Mouse (Mus musculus) bone marrow, adult 2 months (tissue): ENCODE results near the gene Olfr483. TPM values are rescaled to one million over a fixed set of nuclear protein-coding genes. Genes with fewer than 3 reads are reported as not detected.

Source experiments
- H3K27ac ChIP-seq: fragments of 200-500 bp; 2 replicates; pipeline ENCODE4 v1.5.1; 2012; ENCODE audit warnings: low read depth, mild to moderate bottlenecking, control low read depth, inconsistent platforms, low read length; ENCODE audit not compliant: control insufficient read depth, poor library complexity, insufficient read depth
- H3K4me1 ChIP-seq: fragments of 200-500 bp; 2 replicates; pipeline ENCODE4 v1.6.1; 2011; ENCODE audit warnings: low read length; ENCODE audit not compliant: control insufficient read depth, insufficient read depth
- H3K4me3 ChIP-seq: fragments of 200-500 bp; replicated peaks from 2 replicates; pipeline ENCODE3; 2011; ENCODE audit warnings: mild to moderate bottlenecking, low read depth, low read length, control low read depth; ENCODE audit not compliant: control insufficient read depth
- CTCF ChIP-seq: fragments of 200-500 bp; IDR thresholded peaks from 2 replicates; pipeline ENCODE4 v1.5.1; 2011; ENCODE audit warnings: low read length, control low read depth; ENCODE audit not compliant: control insufficient read depth, insufficient read depth
- POLR2A ChIP-seq: fragments of 200-500 bp; IDR thresholded peaks from 2 replicates; pipeline ENCODE4 v1.6.1; 2011; ENCODE audit warnings: low read depth, mild to moderate bottlenecking, control low read depth, low read length, borderline replicate concordance; ENCODE audit not compliant: control insufficient read depth
- WGBS: fragments of 180-500 bp; shearing (Covaris S2); methylation state at CpG from one replicate; pipeline ENCODE4 v1.1.7; 2018; 5-methylcytosine and 5-hydroxymethylcytosine counted together
- polyA plus RNA-seq: library from polyadenylated mRNA; stranded (reverse); fragments of >200 nt; gene quantifications from 2 replicates; pipeline ENCODE4 v1.2.4, GENCODE M21; 2011; ENCODE audit warnings: low replicate concordance; ENCODE audit not compliant: missing spikeins, insufficient read depth, insufficient read length

Gene Olfr483
- polyA plus RNA-seq, result not detected in 2 replicates

DNA sequence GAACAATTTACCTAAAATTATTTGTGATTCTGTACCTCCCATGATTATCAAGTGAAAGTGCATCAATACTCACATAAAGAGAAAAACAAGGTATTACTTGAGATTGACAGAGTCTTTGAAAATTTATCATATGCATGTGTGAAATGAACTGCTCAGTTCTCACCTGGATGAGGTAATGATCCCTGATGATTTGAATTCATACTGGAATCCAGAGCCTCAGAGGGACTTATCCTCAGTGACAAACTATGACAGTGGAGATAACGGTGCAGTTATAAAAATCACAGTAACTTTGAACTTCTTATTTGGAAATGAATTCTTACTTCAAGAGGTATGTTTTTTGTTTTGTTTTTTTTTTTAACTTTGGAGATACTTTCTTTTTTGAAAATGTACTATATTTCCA, at the start of gene Olfr483:
TSS of gene Olfr483 (plus strand) at position 301 of the 400 bp plus-strand sequence.
- TF ChIP-seq POLR2A (no peak), CTCF (no peak)
- Histone ChIP-seq H3K4me1 (no peaks in the 10 kb centered on the region), H3K4me3 (no peak within 1 kb of the TSS), H3K27ac (no peak within 1 kb of the TSS)
- WGBS, result 84% methylated on average over 1 of the region's 1 CpGs

DNA sequence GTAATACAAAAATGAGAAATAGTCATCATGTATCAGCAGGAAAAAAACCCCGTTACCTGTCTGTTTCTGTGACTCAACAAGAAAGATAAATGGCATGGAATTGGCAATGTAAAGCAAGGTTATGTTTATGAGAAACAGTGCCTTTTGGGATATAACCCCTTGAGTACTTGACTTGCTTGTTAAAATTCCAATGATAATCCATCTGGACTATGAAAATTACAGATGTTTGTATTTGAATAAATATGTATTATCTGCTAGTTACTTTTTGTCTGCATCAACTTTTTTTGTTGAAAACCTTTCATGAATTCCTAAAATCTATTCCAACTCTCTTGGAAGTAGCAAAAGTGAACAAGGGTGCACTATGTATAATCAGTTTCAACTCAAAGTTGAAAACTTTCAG, 33.4 kb upstream of the Olfr483 start, which contains the start of gene Olfr480:
TSS of gene Olfr480 (minus strand) at position 101 of the 400 bp plus-strand sequence.
- Histone ChIP-seq H3K27ac (no peak within 1 kb of the TSS), H3K4me3 (no peak within 1 kb of the TSS), H3K4me1 (no peaks in the 10 kb centered on the region)
- TF ChIP-seq POLR2A (no peak), CTCF (no peak)
- 73% methylated on average over 1 of the region's 1 CpGs for WGBS

DNA sequence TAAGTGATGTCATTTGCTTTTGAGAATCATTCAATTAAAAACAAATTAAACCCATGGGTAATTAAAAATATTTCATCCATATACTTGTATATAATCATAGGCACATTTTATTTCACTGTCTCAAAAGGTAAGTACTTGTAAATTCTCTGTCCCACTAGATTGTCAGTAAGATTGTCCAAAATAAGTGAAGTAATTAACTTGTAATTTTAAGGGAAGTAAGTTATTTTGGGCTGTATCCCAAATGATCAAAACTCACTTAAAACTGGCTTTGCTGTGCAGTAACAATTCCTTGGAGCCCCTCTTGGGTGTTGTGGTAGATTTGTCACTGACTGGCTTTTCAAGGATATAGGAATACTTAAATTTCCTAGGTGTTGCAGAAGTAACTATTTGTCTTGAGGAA, 21.1 kb upstream of the Olfr483 start, which contains the start of gene Olfr481:
TSS of gene Olfr481 (plus strand) at position 301 of the 400 bp plus-strand sequence.
- TF ChIP-seq POLR2A (no peak), CTCF (no peak)
- no peak within 1 kb of the TSS for H3K27ac ChIP-seq
- no peaks in the 10 kb centered on the region for H3K4me1 ChIP-seq
- no peak within 1 kb of the TSS for H3K4me3 ChIP-seq

DNA sequence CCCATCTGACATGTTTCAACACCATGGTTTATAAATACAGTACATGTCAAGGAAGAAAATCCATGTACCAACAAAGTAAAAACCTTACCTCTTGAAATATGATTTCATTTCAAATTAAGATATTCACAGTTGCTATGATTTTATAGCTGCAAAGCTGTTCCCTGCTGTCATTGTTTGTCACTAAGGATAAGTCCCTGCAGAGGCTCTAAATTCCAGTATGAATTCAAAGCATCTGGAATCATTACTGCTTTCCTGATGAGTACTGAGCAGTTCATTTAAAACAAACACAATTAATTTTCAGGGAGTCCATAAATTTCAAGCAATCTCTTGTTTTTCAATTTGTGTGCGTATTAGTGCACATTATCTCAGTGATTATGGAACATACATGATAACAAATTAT, 3.2 kb upstream of the Olfr483 start, which contains the start of gene Olfr482:
TSS of gene Olfr482 (minus strand) at position 101 of the 400 bp plus-strand sequence.
- TF ChIP-seq POLR2A, result no peak
- TF ChIP-seq CTCF, result no peak
- WGBS, result 73% methylated on average over 1 of the region's 1 CpGs
- Histone ChIP-seq H3K4me1 (no peaks in the 10 kb centered on the region), H3K27ac (no peak within 1 kb of the TSS), H3K4me3 (no peak within 1 kb of the TSS)

DNA sequence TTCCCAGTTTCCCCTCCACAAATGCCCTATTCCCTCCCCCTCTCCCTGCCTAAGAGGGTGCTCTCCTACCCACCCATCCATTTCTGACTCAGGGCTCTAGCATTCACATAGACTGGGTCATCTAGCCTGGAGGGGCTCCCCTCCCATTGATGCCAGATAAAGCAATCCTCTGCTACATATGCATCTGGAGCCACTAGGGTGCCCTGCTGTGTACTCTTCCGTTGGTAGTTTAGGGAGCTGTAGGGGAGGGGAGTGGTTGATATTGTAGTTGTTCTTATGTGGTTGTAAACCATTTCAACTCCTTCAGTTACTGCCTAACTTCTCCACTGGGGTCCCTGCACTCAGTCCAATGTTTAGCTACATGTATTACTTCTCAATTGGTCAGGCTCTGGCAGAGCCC, 20.0 kb downstream of the Olfr483 start:
- TF ChIP-seq POLR2A (no peak), CTCF (no peak)
- 22% methylated on average over 1 of the region's 1 CpGs for WGBS

DNA sequence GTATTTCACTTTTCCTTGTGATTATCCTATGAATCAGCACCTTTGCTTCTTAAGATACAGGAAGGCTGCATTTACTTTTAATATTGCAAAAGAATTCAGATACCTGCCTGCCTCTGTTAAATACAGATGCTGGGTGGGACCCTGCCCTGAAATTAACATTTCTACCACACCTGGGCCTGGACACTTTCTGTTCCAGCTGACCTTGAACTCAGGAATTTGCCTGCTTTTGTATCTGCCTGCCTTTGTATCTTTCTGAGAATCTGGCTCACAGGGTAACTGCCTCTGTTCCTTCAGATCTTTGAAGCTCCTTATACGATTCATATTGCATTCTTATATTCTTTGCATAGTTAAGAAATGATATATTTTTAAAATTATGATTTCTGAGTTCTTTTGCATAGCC, 20.8 kb downstream of the Olfr483 start:
- TF ChIP-seq POLR2A (no peak), CTCF (no peak)

More for the DNA sequence above, 20.0 kb downstream of the Olfr483 start:
- Histone ChIP-seq H3K4me3 (no peak overlapping the region), H3K4me1 (no peaks in the 10 kb centered on the region), H3K27ac (no peak overlapping the region)

DNA sequence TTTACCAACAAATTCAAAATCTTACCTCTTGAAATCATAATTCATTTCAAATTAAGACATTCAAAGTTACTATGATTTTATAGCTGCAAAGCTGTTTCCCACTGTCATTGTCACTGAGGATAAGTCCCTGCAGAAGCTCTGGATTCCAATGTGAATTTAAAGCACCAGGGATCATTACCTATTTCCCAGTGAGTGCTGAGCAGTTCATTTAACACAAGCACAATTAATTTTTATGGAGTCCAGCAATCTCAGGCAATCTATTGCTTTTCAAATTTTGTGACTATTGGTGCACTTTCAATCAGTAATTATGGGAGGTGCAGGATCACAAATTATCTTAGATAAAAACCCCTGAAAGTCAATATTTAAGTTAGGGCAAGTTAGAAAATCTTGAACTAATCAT, 26.7 kb downstream of the Olfr483 start, which contains the start of gene Olfr484:
TSS of gene Olfr484 (minus strand) at position 101 of the 400 bp plus-strand sequence.
- Histone ChIP-seq H3K4me1 (no peaks in the 10 kb centered on the region), H3K27ac (no peak within 1 kb of the TSS), H3K4me3 (no peak within 1 kb of the TSS)
- TF ChIP-seq POLR2A (no peak), CTCF (no peak)

More for the DNA sequence above, 20.8 kb downstream of the Olfr483 start:
- Histone ChIP-seq H3K4me3 (no peak overlapping the region), H3K4me1 (no peaks in the 10 kb centered on the region), H3K27ac (no peak overlapping the region)
- WGBS, result 40% methylated on average over 1 of the region's 1 CpGs

Other genes with a start within 250 kb of the Olfr483 start
- gene Olfr472, start 202.9 kb upstream of the Olfr483 start, polyA plus RNA-seq, result not detected in 2 replicates
- not detected in 2 replicates for gene Olfr473, start 170.4 kb upstream of the Olfr483 start, polyA plus RNA-seq
- gene Olfr474, start 146.2 kb upstream of the Olfr483 start, polyA plus RNA-seq, result not detected in 2 replicates
- not detected in 2 replicates for gene Olfr476, start 136.0 kb upstream of the Olfr483 start, polyA plus RNA-seq
- gene Olfr477, start 114.2 kb upstream of the Olfr483 start, polyA plus RNA-seq, result not detected in 2 replicates
- not detected in 2 replicates for gene Olfr478, start 66.9 kb upstream of the Olfr483 start, polyA plus RNA-seq
- gene Olfr479, start 50.2 kb upstream of the Olfr483 start, polyA plus RNA-seq, result not detected in 2 replicates
- gene Olfr480, start 33.5 kb upstream of the Olfr483 start, polyA plus RNA-seq, result not detected in 2 replicates
- 0.43 TPM in 1 of 2 replicates, not detected in the other for gene Olfr481, start 21.0 kb upstream of the Olfr483 start, polyA plus RNA-seq
- gene Olfr482, start 3.3 kb upstream of the Olfr483 start, polyA plus RNA-seq, result not detected in 2 replicates
- gene Olfr484, start 26.6 kb downstream of the Olfr483 start, polyA plus RNA-seq, result not detected in 2 replicates
- gene Olfr485, start 59.0 kb downstream of the Olfr483 start, polyA plus RNA-seq, result not detected in 2 replicates
- not detected in 2 replicates for gene Olfr486, start 71.9 kb downstream of the Olfr483 start, polyA plus RNA-seq
- not detected in 2 replicates for gene Olfr487, start 113.8 kb downstream of the Olfr483 start, polyA plus RNA-seq
- gene Olfr488, start 157.5 kb downstream of the Olfr483 start, polyA plus RNA-seq, result not detected in 2 replicates
- not detected in 2 replicates for gene Olfr490, start 188.1 kb downstream of the Olfr483 start, polyA plus RNA-seq
- gene Olfr491, start 212.6 kb downstream of the Olfr483 start, polyA plus RNA-seq, result not detected in 2 replicates
- not detected in 2 replicates for gene Olfr492, start 222.8 kb downstream of the Olfr483 start, polyA plus RNA-seq
- not detected in 2 replicates for gene Olfr493, start 246.1 kb downstream of the Olfr483 start, polyA plus RNA-seq